Mouse (Mus musculus) lung, postnatal 0 days (tissue): ENCODE data around the gene Ccno. TPM values are rescaled to one million over a fixed set of nuclear protein-coding genes. Genes with fewer than 3 reads are reported as not detected.

Source experiments
- ATAC-seq: fragments of 200-750 bp; cut with Nextera tagmentation; 2 replicates; pipeline ENCODE4 v1.8.0; 2017; ENCODE audit warnings: moderate library complexity
- DNase-seq: peaks from one replicate; pipeline ENCODE4 v3.0.0-alpha.2; 2016; ENCODE audit warnings: low spot score
- H3K27ac ChIP-seq: fragments of 300-500 bp; sonication (generic); 2 replicates; pipeline ENCODE4 v1.5.1; 2014; ENCODE audit warnings: antibody characterized with exemption, mild to moderate bottlenecking, low read length, mixed read lengths
- H3K27me3 ChIP-seq: fragments of 300-500 bp; sonication (generic); replicated peaks from 2 replicates; pipeline ENCODE4 v1.6.1; 2014; ENCODE audit warnings: low read length, mixed read lengths; ENCODE audit not compliant: insufficient read depth
- H3K36me3 ChIP-seq: fragments of 300-500 bp; sonication (generic); 2 replicates; pipeline ENCODE4 v1.6.1; 2014; ENCODE audit warnings: low read length, mixed read lengths; ENCODE audit not compliant: insufficient read depth
- H3K4me1 ChIP-seq: fragments of 300-500 bp; sonication (generic); 2 replicates; pipeline ENCODE4 v1.6.1; 2014; ENCODE audit warnings: antibody characterized with exemption, low read depth, low read length, mixed read lengths; ENCODE audit not compliant: insufficient read depth
- H3K4me2 ChIP-seq: fragments of 300-500 bp; sonication (generic); replicated peaks from 2 replicates; pipeline ENCODE4 v1.6.1; 2014; ENCODE audit warnings: low read depth, mild to moderate bottlenecking, low read length, moderate library complexity, mixed read lengths
- H3K4me3 ChIP-seq: fragments of 300-500 bp; sonication (generic); 2 replicates; pipeline ENCODE4 v1.5.1; 2014; ENCODE audit warnings: low read depth, low read length
- H3K9ac ChIP-seq: fragments of 300-500 bp; sonication (generic); replicated peaks from 2 replicates; pipeline ENCODE4 v1.6.1; 2014; ENCODE audit warnings: low read depth, mild to moderate bottlenecking
- H3K9me3 ChIP-seq: fragments of 300-500 bp; sonication (generic); 2 replicates; pipeline ENCODE4 v1.6.1; 2016; ENCODE audit warnings: low read length, mixed read lengths
- CTCF ChIP-seq: IDR thresholded peaks from 2 replicates; pipeline ENCODE4 v1.5.1; 2016; ENCODE audit warnings: antibody characterized with exemption, mild to moderate bottlenecking
- EP300 ChIP-seq: IDR thresholded peaks from 2 replicates; pipeline ENCODE4 v1.6.1; 2016; ENCODE audit warnings: antibody characterized with exemption, mild to moderate bottlenecking, control low read depth
- WGBS: fragments of 180-500 bp; shearing (Covaris S2); extraction: QIAGEN DNeasy Blood & Tissue Kit; methylation state at CpG from one replicate; pipeline ENCODE4 v1.1.7; 2014; 5-methylcytosine and 5-hydroxymethylcytosine counted together
- polyA plus RNA-seq: library from polyadenylated mRNA; unstranded; fragments of >200 nt; fragmentation: Nextera tagmentation; extraction: Ambion mirVana; gene quantifications from 2 replicates; pipeline ENCODE4 v1.2.1, GENCODE M21; 2015

Gene Ccno
- polyA plus RNA-seq, 1 experiment from 2014 or later, result 6.0 TPM

DNA sequence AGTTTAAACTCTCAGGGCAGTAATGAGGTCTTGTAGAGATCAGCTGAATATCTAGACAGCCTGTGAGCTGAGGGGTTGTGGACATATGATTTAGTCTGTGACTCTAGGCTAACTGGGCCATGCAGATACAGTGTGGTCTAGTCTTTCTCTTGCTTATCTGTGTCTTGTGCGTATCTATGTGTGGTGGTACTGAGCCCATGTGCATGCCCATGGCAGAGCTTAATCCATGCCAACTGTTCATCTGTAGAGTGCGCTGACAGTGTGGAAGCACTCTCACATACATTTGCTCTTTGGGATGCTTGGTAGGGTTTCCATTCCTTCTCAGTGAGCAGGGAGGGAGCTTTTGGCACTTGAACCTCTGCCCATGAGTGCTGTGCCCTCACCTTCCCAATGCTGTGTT, 33.9 kb downstream of the Ccno start:
- ATAC-seq (no peak), DNase-seq (no peak)
- Histone ChIP-seq H3K4me3 (no peak overlapping the region), H3K27me3 (no peaks in the 10 kb centered on the region), H3K36me3 (no peaks in the 10 kb centered on the region), H3K4me2 (no peak overlapping the region), H3K4me1 (no peaks in the 10 kb centered on the region), H3K27ac (no peak overlapping the region), H3K9me3 (no peaks in the 10 kb centered on the region), H3K9ac (no peak overlapping the region)
- 78% methylated on average over 2 of the region's 2 CpGs for WGBS
- TF ChIP-seq CTCF (no peak), EP300 (no peak)

DNA sequence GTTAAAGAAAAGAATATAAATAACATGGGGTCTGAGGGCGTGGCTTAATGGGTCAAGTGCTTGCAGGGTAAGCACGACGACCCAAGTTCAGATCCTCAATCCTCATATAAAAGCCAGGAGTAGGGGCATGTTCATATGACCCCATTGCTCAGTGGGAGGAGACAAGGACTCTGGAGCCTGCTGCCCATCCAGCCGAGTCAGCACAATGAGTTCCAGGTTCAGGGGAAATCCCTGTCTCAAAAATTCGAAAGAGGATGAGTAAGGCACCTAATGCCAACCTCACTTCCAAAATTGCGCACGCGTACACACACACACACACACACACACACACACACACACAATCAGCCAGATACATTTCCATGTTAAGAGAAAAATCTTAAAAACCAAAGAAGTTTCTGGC, 34.9 kb downstream of the Ccno start:
- DNase-seq, result no peak
- Histone ChIP-seq H3K4me2 (no peak overlapping the region), H3K27ac (0 out of 2 replicates have a peak overlapping the region, but pooled peaks have one; percentile 47), H3K27me3 (no peaks in the 10 kb centered on the region; the same call in 1 of the 2 replicates), H3K4me1 (no peaks in the 10 kb centered on the region), H3K9me3 (no peaks in the 10 kb centered on the region), H3K9ac (no peak overlapping the region), H3K36me3 (no peaks in the 10 kb centered on the region), H3K4me3 (no peak overlapping the region)
- 68% methylated on average over 8 of the region's 8 CpGs for WGBS
- TF ChIP-seq EP300 (no peak), CTCF (no peak)
- no peak for ATAC-seq

DNA sequence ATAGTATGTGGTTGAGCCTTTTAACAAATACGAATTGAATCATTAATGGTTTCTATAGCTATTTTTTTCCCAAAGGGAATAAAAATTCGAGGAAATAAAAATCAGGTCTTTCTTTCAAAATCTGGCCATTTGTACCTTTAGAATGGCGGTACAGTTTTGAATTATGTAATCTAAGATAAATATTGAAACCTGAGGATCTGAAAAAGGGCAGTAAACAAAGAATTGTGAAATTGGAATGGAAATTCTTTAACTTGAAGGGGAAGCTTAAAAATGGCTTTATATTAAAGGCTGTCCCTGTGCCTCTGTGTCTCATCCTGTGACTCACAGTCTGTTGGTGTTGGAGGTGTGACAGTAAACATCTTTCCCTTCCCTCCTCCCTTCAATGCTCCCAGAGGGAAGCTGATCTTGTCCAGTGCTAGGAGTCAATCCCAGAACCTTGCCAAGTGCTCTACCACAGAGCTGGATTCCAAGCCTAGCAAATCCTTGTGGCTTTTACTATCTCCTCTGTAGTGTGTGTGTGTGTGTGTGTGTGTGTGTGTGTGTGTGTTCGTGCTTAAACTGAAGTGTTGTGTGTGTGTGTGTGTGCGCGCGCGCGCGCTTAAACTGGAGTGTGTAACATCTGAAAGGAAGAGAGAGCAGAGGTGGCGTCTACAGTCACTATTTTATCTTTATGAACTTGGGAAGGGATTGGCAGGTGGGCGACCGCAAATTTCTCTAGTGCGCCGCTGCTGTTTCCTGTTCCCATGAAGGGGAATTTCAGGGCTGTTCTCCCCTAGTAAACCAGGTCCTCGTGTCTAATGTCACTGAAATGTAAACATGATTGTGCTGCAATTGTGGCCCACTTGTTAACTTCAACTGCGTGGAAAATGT, 35.9 kb downstream of the Ccno start:
- Histone ChIP-seq H3K27me3 (no peaks in the 10 kb centered on the region; the same call in 1 of the 2 replicates), H3K4me1 (no peaks in the 10 kb centered on the region), H3K4me2 (no peak overlapping the region), H3K36me3 (no peaks in the 10 kb centered on the region), H3K9ac (no peak overlapping the region), H3K27ac (peak overlapping the region; percentile 32; the same call in 1 of the 2 replicates), H3K4me3 (no peak overlapping the region), H3K9me3 (no peaks in the 10 kb centered on the region)
- TF ChIP-seq EP300, result peak; percentile 53; the same call in 1 of the 2 replicates
- TF ChIP-seq CTCF, result no peak
- peak; percentile 60 for ATAC-seq
- peak; percentile 62 for DNase-seq
- 53% methylated on average over 17 of the region's 17 CpGs for WGBS

DNA sequence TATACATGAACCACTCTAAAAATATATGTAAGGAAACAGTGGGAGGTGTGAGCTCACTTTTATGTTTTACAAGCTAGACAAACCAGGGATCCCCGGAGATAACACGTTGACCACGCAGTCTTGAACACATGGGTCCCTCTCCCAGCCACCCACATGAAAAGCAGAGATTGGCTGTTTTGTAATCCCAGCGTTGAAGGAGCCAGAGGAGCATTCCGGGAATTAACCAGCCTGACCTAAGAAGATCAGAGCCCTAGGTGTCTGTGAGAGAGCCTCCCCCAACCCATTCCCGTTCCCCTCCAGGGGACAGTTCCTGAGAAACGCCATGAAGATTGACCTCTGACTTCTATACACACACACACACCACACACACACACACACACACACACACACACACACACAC, 43.7 kb downstream of the Ccno start:
- WGBS, result 4% methylated on average over 7 of the region's 7 CpGs

DNA sequence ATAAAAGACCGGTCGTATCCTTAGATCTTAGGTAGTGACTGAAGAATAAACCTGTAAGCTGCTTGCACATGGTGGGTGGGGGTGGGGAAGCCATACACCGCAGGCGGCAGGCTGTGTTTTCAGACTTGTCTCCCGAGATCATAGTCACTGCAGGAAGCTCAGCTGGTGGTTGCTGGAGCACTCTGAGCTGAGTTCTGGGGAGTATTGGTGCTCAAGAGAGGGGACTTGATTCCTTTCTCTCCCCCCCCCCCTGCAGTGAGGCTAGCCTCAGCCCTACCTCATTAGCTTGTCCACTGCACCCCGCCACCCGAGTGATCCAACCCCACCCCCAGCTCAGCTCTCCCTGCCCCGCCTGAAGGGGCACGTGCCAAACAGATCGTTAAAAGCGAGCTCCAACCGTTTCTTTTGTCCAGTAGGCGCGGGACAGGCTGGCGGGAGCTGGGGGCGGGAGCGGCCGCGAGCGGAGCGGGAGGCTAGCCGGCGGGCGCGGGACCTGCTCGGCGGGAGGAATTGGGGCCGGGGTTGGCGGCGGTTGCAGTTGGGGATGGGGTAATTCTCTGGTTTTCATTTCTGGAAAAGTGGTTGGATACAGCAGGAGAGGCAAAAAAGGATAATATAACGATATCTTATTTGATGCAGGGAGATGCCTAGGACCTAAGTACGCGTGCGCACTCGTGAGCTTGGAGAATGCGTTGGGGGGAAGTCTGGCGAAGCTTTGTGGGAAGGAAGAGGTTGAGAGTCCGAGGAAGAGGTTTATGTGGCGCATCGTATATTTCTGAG, 44.4 kb downstream of the Ccno start:
- DNase-seq, result peak; percentile 47
- ATAC-seq, result peak; percentile 20

More for the DNA sequence above, 43.7 kb downstream of the Ccno start:
- Histone ChIP-seq H3K36me3 (no peaks in the 10 kb centered on the region), H3K4me2 (peak overlapping the region; percentile 87), H3K27ac (no peak overlapping the region), H3K4me1 (peaks cover 12% of the 10 kb centered on the region; the same call in 1 of the 2 replicates), H3K9ac (no peak overlapping the region), H3K27me3 (peaks cover 28% of the 10 kb centered on the region), H3K9me3 (no peaks in the 10 kb centered on the region), H3K4me3 (no peak overlapping the region)
- TF ChIP-seq EP300 (no peak), CTCF (no peak)
- DNase-seq, result no peak
- no peak for ATAC-seq

DNA sequence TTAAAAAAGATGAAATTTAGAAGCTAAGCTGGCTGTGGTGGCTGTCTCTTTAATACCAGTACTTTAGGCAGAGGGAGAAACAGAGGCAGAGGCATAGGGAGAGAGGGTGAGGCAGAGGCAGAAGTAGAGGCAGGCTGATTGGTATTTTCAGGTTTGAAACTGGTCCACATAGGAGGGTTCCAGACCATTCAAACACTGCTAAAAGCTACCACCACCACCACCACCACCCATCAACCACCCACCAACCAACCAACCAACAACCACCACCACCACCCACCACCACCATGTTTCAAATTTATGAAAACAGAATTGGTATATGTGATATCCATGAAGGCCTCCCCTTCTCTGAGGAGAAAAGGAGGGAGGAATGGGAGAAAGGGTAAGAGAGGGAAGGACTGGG, 45.2 kb downstream of the Ccno start:
- Histone ChIP-seq H3K9ac (no peak overlapping the region), H3K36me3 (no peaks in the 10 kb centered on the region), H3K27ac (no peak overlapping the region), H3K27me3 (peaks cover 28% of the 10 kb centered on the region), H3K4me2 (no peak overlapping the region), H3K4me1 (peaks cover 12% of the 10 kb centered on the region; the same call in 1 of the 2 replicates), H3K4me3 (no peak overlapping the region), H3K9me3 (no peaks in the 10 kb centered on the region)
- no peak for DNase-seq
- TF ChIP-seq CTCF (no peak), EP300 (no peak)
- no peak for ATAC-seq

More for the DNA sequence above, 44.4 kb downstream of the Ccno start:
- Histone ChIP-seq H3K27me3 (peaks cover 28% of the 10 kb centered on the region), H3K4me2 (peak overlapping the region; percentile 87), H3K4me3 (peak overlapping the region; percentile 40), H3K9me3 (no peaks in the 10 kb centered on the region), H3K36me3 (no peaks in the 10 kb centered on the region), H3K9ac (no peak overlapping the region), H3K4me1 (peaks cover 12% of the 10 kb centered on the region; the same call in 1 of the 2 replicates), H3K27ac (no peak overlapping the region)
- WGBS, result under 1% methylated on average over 38 of the region's 40 CpGs
- TF ChIP-seq CTCF, result no peak
